Mouse (Mus musculus) adrenal gland, adult 8-10 months (tissue): Measurements from ENCODE around the gene Fam131b. TPM values are rescaled to one million over a fixed set of nuclear protein-coding genes. Genes with fewer than 3 reads are reported as not detected.

Experiments
- DNase-seq: peaks from one replicate; pipeline ENCODE4 v3.0.0; 2022
- total RNA-seq, 4 experiments: library from RNA; stranded (reverse); gene quantifications; 2 replicates each; pipeline ENCODE4 v1.2.4; 2022

The Fam131b gene
- total RNA-seq, 4 experiments from 2014 or later: 0.12 to 0.23 (median 0.15) TPM

GRCm38 (mm10) chr6:42355794-42356600 lies 31.6 kb upstream of the Fam131b start:
- no peak for DNase-seq

DNA sequence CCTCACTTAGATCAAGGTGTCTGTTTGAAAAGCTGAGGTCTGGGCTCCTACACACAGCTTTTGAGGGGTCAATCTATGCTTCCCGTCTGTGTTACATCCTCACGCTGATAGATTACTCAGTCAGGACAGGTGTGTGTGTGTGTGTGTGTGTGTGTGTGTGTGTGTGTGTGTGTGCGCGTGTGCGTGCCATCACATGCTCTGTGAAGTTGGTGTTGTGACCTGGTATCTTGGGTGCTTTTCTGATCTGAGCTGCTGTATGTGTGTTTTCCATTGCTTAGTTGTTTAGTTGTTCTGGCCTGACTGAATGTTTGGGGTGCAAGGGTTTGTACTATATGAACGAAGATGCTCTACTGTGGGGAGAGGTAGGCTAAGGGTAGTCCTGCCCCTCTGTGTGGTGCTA lies 30.9 kb upstream of the Fam131b start:
- DNase-seq: no peak

DNA sequence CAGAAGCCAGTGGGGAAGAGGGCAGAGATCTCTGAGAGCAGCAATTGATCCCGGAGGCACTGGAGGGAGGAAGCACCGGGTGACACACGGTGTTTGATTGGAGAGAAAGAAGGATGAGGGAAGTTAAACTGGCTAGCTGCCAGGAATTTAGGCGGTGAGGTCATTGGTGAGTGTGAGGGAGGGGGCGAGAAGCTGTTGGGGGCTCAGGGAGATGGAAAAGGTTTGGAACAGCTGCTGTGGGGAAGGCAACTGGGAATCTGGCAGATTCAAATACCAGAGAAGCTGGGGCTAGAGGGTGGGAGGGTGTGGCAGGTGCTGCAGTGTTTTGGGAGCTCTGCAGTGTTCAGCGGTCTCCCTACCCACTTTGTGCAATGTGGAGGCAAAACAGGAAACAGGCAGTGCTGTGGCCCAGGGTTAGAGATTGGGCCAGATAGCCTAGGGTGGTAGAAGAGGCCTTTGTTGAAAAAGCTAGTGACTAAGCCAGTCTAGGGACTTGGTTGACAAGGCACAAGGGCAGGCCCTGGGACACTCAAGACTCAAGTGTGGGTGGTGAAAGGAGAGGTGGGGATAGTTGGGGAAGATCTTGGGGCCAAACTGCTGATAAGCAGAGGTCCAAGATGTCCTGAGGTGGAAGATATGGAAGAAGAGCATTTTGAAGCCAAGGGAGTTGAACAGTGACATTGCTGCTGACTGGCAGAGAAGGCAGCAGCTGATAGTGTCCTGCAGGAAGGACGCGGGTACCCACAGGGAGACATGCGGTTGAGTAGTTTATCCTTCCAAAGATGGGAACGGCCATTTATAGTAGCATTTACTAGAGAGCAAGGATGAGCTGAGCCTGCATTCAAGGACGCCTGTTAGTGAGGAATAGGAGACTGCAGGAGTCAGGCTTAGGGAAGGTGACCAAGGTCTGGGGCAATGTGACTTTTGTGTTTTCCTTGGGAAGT lies 29.9 kb upstream of the Fam131b start:
- DNase-seq: no peak

DNA sequence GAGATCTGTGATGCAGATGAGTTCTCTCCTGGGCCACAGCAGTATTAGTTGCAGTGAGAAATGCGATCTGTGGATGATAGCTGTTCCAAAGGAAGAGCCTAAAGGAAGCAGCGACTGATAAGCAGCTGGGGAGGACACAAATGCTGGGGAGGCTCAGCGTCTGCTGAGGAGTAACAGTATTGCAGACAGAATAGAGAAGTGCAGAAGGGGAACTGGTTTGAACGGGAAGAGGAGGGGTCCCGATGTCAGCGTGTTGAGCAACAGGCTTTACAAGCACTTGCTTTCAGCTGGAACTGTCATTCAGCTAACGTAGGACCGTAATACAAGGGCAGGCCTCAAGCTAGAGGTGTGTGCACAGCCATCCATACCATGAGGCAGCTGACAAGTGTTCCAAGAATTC lies 28.7 kb upstream of the Fam131b start:
- DNase-seq: no peak

- DNase-seq: no peak
Observed at GRCm38 (mm10) chr6:42352486-42352846, 28.0 kb upstream of the Fam131b start.

DNA sequence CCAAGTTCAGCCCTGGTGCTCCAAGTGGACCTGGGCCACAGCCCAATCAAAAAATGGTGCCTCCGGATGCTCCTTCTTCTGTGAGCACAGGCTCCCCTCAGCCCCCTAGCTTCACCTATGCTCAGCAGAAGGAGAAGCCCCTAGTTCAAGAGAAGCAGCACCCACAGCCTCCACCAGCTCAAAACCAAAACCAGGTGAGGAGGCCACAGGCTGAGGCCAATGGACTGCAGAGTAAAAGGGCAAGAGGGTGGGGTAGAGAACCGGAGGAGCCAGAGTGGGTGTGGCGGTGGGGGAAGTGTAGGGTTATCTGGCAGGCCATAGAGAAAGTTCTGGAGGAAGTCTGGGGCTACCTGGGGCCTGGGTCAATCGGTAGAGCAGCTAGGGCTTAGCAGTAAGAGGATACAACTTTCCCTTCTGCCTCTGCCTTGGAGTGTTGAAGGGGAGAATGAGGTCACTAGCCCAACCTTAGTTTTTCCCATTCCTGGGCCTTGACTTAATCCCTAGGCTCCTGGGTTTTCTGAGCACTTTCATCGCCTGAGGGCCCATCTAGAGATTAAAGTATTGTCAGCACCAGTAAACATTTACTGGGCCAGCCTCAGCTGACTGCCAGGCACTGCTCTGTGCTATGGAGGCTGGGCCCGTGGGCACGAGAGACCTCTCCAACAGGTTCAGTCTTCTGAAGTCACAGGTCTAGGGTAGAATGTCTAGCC lies 27.5 kb upstream of the Fam131b start:
- DNase-seq: no peak

DNA sequence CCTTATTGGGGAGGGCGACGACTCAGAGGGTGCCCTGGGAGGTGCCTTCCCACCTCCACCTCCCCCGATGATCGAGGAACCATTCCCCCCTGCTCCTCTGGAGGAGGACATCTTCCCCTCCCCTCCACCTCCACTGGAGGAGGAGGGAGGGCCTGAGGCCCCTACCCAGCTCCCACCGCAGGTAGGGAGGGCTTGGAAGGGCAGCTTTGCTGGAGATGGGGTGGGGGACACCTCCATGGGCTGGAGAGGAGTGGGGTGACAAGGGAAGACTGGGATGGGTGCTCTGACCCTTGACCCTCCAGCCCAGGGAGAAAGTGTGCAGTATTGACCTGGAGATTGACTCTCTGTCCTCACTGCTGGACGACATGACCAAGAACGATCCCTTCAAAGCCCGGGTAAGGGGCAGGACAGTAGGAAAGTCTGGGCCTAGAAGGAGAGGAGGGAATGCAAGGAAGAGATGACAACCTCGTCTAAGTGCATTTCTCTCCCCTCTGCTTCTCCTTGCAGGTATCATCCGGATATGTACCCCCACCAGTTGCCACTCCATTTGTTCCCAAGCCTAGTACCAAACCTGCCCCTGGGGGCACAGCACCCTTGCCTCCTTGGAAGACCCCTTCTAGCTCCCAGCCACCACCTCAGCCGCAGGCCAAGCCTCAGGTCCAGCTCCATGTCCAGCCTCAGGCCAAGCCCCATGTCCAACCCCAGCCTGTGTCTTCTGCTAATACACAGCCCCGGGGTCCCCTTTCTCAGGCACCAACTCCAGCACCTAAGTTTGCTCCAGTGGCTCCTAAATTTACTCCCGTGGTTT lies 26.7 kb upstream of the Fam131b start:
- no peak for DNase-seq

DNA sequence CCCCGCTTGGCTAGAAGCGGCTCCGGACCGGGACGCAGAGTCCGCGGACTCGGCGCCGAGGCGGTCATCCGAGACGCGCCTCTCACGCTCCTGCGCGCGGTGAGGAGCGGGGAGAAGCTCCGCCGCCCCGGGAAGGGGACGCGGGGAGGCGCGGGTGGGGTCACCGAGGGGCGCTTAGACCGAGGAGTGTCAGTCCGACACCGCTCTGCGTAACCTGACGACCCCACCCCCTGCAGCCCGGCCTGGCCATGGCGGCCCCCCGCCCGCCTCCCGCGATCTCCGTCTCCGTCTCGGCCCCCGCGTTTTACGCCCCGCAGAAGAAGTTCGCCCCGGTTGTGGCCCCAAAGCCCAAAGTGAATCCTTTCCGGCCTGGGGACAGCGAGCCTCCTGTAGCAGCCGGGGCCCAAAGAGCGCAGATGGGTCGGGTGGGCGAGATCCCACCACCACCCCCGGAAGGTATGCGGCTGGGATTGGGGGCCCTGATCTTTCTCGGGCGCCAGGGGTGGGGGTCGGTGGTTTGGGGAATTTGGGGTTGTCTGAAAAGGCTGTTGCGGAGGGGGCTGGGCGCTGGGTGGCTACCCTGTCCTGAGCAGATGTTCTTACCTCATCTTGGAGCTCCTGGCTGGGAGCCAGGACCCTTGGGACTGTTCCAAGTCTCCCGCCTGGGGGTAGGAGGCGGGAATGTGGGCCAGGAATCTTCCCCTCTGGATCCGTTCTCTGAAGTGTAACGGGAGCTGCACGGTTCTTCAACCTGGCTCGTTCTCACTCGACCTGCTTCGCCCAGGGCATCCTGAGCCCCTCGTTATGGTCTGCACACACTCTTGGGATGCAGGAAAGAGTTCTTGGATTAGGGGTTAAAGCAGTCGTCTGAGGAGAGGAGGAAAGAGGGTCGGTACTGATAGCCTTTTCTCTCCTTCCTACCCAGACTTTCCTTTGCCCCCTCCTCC lies 25.9 kb upstream of the Fam131b start:
- peak; percentile 75 for DNase-seq

DNA sequence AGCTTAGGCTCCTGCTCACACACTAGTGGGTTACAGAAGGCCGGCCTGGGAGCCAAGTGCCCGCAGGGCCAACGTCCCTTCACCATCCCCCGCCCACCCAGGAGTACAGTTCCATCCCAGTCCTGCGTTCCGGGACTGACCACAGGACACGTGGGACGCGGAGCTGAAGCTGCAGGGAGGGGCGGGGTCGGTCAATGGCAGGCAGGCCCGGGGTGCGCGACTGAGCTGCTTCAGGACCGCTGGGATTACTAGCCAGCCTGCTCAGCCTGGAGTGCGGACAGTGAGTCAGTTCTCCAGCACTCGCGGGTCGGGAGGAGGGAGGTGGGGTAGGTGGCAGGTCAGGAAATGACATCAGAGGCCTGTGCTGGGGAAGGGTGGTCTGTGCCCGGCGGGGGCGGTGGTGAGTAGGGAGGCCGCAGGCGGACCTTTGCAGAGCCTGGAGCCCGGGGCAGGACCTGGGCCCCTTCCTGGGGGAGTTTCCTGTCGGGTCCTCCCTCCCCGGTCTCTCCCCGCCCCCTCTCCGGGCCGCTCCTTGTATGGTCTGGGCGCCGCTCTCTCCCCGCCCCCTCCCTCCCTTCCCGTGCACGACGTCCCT lies 25.1 kb upstream of the Fam131b start, which contains the start of gene Zyx:
Gene Zyx, plus strand, starts transcription at position 205 of the 595 bp plus-strand sequence.
- DNase-seq: peak; percentile 94

GRCm38 (mm10) chr6:42349006-42349425 lies 24.6 kb upstream of the Fam131b start:
- peak; percentile 74 for DNase-seq

DNA sequence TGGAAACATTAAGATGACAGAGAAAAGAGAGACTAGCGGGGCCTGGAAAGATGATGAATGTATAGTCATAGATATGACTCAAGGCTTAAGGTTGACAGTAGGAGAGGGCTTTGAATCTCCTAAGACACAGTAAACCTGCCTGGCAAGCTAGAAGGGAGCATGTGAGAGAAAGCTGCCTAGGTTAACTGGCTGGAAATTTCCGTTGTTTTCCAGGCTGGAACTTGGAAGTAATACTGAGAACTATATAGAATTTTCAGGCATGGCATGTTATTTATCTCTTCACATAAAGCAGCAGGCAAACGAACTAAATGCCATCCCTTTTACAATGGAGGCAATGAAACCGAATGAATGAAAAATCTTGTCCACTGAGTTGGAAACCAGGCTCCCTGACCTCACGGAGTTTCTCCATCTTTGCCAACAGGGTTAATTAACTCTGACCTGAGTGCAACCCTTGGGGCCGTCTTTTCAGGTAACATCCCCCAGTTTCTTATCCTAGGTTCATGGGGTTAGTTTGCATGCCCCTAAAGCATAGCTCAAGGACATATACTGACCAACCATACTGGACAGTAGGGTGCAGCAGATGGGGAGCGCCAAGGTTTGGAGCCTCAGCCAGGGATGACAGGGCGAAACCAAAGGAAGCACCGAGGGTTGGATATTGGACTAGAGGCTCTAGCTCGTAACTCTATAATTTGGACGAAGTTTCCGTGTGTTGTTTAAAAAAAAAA lies 24.0 kb upstream of the Fam131b start:
- DNase-seq: no peak

GRCm38 (mm10) chr6:42344255-42344654 lies 19.8 kb upstream of the Fam131b start:
- no peak for DNase-seq

DNA sequence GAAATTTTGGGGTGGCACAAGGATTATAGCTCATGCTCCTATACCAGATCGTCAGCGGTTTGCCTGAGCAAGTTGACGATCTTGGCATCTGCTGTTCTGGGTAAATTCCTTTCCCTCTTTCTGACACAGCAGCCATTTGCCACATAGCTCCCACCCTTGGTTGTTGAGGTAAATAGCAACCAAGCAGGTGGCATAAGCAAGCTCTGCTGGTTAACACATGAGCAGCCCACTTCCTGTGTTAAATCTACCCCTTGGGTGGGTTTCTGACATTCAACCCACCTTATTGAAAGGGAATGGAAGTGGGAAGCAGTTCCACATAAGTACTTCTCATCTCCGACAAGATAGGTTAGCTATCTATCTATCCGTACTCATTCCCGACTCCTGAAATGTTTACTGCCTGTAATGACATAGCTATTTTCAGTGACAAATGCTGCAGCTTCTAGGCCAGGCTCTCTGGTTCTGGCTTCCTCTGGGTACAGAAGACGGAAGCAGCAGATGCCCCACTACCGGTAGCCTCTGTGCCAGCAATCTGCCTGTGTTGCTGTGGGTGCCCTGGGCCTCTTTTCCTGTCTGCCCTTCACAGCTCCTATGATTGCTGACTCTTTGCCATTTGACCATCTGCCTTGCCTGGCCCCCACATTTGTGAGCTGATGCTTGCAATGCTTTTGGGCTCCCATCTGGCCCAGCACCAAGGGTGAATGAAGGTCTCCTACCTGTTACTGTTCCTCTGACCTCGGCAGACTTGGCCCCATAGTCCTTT lies 19.1 kb upstream of the Fam131b start:
- DNase-seq: no peak

DNA sequence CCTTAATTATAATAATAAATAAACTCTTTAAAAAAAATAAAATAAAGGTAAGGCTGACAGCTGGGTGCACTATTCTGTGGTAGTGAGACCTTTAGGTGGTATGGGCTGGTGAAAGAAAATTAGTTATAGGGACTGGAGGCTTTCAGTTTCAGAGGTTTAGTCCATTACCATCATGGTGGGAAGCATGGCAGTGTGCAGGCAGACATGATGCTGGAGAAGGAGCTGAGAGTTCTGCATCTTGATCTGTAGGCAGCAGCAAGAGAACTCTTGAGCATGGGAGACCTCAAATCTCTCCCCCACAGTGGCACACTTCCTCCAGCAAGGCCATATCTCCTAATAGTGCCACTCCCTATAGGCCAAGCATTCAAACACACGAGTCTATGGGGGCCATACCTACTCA lies 17.7 kb upstream of the Fam131b start:
- no peak for DNase-seq

- DNase-seq: no peak
Observed at GRCm38 (mm10) chr6:42339981-42340380, 15.5 kb upstream of the Fam131b start.

DNA sequence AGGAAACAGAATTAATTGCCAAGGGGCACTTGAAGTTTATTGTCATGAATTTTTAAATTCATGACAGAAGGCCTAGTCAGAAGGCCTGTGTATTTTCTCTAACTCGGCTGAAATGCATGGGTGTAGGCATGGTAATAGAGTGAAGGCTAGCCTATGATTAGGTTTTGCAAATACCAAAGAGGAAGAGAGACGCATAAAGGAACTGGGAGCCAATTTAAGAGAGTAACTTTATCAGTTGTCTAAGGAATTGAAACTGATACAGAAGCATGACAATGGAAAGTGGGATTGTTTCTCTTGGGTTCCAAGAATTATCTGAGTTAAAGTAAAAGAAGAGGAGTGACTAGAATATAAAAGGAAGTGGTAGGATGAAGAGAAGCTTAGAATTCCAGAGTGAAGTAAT lies 14.7 kb upstream of the Fam131b start:
- DNase-seq: no peak

- DNase-seq: no peak
Observed at GRCm38 (mm10) chr6:42330946-42331345, 6.5 kb upstream of the Fam131b start.

DNA sequence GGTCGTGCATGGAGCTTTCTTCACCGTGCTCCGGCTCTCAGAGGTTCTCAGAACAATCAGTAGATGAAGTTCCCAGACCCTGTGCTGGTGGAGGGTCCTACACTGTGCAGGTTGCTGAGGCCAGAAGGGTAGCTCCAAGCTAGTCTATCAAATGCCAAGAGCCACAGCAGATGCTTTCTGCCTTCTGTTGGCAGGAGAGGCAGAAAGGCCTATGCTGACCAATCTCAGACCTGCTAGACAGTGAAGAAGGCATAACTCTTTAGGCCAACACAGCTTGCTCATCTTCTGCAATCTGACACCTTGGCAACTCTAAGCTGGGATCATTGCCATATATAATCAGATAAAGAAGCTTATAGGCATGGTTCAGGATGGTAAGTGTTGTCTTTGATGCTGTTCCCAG lies 5.8 kb upstream of the Fam131b start:
- no peak for DNase-seq

GRCm38 (mm10) chr6:42328757-42329156 lies 4.3 kb upstream of the Fam131b start:
- DNase-seq: no peak
